Mouse (Mus musculus) frontal cortex, adult 2 months (tissue): ENCODE data around the gene Gps1. TPM values are rescaled to one million over a fixed set of nuclear protein-coding genes. Genes with fewer than 3 reads are reported as not detected.
A peak's percentile ranks its signal among the peaks of the same experiment; 100 is the strongest.
"Not testable (repeated sequence)": the region's sequence is repeated elsewhere in the genome, so short reads cannot be mapped to it uniquely, and the experiment has no call there.

Source experiments
- DNase-seq, 2 experiments: peaks; one replicate each; pipeline ENCODE4 v3.0.0; 2022; ENCODE audit warnings: low spot score in 1 of 2; ENCODE audit errors: extremely low spot score in 1 of 2
- polyA plus RNA-seq: library from polyadenylated mRNA; depleted of rRNA; stranded (reverse); fragments of >200 nt; gene quantifications from 2 replicates; pipeline ENCODE4 v1.2.3, GENCODE M21; 2012

The Gps1 gene
- polyA plus RNA-seq, 1 experiment, result 229 TPM

DNA sequence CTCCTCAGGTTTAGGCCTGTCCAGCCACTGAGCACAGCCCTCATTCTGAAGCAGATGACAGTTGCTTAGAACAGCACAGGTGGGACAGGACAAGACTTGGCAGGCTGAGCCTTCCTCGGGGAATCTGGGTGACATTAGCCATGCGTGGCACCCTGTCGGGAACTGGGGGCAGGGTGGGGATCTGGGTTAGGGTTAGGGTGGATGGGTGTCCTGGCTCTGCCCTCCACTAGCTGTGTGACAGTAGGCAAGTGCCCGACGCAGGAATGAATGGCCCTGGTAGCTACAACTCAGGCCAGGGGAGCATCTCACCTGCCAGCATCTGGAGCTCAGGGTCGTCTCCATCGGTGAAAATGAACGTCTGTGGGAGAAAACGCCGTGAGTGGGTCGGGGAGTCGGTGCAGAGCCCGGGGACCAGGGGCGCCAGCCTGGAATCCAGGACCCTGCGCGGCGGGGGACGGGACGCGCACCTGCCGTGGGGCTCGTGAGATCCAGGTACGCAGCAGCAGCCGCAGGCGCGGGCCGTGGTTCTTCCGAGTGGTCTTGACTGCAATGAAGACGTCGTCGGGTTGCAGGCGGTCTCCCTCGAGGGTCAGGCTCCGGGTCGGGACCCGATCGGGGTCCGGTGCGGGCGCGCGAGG is 527 bp upstream of the Gps1 start:
- no peak for DNase-seq

DNA sequence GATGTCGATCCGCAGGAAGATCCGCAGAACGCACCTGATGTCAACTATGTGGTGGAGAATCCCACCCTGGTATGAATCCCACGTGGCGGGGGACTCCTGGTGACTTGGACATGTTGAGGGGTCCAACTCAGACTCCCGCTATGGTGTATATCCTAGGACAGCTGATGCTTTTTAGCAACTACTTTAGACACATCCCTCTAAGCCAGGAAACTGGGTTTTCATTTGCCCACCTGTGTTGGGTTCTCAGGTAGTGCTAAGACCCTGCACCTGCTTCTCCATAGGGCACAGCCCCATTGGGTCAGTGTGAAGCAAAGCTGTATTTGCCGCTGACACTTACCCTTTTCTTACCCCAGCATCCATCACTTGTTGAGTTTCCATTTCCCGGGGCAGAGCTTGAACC is 1.1 kb downstream of the Gps1 start:
- no peak for DNase-seq

DNA sequence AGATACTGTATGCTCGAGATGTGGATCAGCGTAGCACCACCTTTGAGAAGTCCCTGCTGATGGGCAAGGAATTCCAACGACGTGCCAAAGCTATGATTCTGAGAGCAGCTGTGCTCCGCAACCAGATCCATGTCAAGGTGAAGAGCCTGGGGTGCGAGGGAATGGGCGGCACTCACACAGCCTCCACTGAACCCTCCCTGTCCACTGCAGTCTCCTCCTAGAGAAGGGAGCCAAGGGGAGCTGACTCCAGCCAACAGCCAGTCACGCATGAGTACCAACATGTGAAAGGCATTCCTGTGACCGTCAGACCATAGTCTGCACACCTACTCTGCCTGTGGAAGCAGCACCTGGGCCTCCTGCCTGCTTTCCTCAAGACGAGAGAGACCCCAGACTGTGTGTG is 4.4 kb downstream of the Gps1 start:
- DNase-seq, result not testable (repeated sequence)

DNA sequence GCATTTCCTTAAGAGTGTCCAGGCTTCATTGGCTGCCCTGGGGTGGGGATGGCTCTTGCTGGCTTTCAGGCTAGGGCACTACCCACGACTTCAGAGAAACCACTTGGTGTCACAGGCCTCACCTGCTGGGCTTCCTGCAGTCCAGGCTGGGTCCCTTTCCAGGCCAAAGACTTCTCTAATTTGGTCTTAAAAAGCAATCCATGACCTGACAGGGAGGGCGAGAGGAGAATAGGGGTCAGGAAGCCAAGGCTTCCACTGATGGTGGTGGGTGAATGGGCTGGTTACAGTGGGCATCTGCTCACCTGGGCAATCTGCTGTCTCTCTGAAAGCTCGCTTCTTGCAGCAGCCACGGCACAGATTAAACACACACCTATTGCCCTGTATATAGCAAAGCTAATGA is 5.3 kb downstream of the Gps1 start:
- no peak for DNase-seq

DNA sequence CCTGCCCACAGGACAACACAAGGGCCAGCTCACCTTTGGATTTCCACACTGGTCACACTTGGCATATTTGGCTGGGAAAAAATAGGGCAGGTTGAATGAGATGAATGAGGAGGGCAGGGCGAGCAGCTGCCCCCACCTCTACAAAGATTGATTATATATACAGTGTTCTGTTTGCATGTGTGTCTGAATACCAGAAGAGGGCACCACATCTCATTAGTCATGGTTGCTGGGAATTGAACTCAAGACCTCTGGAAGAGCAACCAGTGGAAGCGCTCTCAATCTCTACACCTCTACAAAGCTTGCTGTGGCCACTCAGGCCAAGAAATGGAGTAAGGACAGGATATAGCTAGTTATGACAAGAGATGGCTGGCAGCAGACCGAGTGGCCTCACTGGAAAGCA is 5.7 kb downstream of the Gps1 start:
- no peak for DNase-seq

DNA sequence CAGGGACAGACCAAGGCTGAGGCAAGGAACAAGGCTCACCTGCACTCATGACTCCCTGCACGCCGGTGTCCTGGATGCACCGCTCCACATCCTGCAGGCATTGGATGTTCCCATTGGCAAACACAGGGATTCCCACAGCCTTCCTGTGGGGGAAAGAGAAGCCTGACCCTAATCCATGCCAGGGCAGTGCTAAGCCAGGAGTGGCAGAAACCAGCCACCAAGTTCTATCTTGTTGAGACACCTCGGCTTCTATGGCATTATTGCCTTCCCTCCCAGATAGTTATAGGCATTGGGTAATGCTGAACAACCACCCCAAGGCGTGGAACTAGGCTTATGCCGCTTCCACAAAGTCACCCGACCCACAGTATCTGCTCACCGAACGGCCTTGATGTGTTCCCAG is 8.6 kb downstream of the Gps1 start:
- no peak for DNase-seq

DNA sequence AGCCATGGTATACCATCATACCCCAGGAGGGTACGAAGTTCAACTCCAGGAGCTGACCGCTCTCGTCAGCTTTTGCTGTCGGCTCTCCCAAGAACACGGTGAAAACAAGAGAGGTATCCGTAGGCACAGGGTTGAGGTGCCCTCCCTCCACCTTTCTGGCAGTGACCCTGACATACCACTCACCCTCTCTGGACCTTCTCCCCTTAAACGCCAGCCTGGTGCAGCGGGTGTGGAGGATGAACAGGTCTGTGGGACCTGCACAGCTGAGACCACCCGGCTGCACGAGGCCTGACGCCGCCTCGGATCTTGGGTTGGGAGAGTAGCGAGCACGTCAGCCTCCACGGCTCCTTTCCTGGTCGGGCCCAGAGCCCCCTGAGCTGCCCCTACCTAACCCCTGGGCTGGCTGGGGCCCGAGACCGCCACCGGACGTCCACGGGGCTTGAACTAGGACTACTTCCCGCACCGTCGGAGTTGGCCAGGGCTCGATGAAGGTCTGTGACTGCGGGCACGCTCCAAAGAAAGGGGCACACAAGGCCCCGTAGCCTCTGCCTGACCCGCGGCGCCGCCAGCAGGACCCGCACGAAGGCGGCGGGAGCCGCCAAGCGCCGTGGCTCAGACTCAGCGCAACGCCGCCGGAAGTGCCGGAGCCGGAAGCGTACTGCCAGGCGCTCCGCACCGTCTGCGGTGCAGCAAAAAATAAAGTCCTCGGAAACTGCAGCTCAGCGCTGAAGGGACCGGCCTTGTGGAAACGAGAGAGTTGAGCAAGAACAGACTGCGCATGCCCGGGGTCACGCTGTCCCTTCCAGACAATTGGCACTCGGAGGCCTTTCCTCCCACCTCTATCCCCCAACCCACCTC is 11.9 kb downstream of the Gps1 start, which contains the start of gene Dus1l:
Dus1l (minus strand) TSS at position 648 of the 858 bp plus-strand sequence.
- peak; percentile 86 to 99 for DNase-seq

DNA sequence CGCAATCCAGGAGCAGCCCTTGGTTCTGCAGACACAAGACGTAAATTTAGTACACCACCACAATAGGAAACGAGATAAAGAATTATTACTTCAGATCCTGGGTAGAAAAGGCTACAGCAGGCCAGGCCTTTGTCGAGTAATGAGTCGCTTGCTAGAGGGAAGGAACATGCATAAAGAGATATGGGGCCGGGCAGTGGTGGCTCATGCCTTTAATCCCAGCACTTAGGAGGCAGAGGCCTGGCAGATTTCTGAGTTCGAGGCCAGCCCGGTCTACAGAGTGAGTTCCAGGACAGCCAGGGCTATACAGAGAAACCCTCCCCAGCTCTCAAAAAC is 12.5 kb downstream of the Gps1 start:
- no peak for DNase-seq

DNA sequence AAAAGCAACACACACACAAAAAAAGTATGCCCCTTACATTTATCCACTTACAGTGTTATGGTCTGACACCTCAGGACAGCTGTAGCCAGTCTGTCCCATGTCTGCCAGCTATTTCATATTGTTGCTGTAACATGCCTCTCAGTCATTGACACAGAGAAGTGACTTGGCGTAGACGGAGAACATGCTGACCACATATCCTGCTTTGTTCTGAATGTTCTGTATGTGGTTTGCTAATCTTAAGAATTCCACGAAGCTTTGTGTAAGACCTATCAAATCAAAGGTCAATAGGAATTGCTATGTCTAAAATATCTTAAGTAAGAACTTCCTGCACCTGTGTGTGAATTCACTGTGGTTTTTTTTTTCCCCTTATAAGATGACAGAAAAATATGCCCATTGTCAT is 14.2 kb downstream of the Gps1 start:
- no peak for DNase-seq

DNA sequence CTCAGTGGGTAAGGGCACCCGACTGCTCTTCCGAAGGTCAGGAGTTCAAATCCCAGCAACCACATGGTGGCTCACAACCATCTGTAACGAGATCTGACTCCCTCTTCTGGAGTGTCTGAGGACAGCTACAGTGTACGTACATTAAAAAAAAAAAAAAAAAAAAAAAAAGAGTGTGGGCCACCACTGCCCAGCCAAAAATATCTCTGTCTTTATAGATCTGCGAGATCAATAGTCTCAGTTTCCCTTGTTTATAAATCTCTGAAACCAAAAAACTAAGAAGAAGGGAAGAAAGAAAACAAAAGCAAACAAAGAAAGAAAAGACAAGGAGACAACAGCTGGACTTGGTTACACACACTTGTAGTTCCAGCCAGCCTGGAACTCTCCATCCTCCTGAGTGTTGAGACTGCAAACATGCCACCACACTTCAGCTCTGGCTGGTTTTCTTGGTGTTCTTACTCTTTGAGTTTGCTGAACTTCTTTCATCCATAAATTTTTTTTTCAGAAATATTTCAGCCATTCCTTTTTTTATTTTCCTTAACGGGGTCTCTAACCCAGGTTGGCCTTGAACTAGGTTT is 15.3 kb downstream of the Gps1 start:
- DNase-seq, result no peak

DNA sequence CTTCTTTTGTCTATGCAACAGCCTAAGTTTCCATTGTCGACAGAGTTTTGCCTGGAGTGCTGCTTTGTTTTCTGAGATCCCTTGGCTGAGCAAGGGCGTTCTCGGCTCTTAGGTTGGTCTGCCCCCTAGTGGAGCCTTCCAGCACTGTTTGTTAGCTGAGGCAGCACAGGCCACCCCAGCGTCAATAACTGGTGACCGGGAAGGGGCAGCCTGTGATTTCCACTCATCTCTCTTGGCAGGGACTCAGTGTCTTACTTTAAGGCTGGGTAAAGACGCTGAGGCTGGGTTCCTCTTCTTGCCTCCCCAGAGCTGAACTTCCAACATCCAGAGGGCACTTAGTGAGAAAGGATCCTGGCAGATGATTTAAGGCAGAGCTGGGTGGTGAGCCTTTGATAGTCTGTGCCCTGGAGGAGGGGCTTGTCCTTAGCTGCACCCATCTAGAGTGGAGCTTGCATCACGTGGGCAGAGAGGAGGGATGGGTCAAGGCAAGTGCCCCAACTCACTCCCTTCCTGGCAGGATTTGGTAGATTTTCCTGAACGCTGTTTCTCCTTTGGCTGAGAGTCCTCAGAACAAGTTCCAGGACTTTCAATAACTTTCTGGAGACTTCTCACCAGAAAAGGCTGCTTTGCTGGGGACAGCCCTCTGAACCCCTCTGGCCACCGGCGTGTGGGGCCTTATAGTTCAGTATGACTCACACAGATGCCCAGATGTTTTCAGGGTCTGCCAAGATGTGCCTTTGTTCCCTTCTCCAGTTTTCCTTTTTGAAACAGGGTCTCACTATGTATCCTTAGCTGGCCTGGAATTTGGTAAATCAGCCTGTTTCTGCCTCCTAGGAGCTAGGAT is 16.2 kb downstream of the Gps1 start:
- peak; percentile 56 to 90 for DNase-seq

DNA sequence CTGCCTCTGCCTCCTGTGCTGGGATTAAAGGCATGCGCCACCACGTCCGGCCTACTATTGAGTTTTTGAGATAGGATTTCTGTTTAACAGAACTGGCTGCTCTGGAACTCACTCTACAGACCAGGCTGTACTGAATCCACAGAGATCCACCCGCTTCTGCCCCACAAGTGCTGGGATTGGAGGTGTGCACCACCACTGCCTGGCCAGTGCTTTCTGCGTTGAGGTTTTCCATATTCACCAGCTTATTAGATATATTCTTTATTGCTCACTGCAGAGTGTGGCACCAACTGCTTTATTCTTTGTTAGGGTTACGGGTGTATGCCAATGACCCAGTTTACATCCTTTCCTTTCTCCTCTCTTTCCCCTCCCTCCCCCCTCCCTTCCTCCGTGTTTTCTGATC is 20.2 kb downstream of the Gps1 start:
- DNase-seq, result no peak

DNA sequence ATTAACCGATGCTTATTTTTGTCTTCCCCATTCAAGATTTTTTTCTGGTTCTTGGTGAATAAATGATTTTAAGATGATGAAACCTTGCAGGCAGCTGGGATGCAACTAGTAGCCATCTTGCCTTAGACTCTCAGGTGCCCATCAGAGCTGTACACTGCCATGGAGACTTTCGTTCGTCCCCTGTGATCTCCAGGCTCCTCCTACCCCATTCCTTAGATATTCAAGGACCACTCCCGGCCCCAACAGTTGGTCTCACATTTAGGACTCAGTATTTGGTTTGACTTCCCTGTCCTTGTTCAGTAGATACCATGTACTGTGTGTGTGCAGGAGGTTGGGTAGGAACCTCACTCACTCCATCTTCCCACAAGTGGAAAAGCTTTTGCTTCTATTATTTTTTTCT is 20.7 kb downstream of the Gps1 start:
- DNase-seq, result no peak

DNA sequence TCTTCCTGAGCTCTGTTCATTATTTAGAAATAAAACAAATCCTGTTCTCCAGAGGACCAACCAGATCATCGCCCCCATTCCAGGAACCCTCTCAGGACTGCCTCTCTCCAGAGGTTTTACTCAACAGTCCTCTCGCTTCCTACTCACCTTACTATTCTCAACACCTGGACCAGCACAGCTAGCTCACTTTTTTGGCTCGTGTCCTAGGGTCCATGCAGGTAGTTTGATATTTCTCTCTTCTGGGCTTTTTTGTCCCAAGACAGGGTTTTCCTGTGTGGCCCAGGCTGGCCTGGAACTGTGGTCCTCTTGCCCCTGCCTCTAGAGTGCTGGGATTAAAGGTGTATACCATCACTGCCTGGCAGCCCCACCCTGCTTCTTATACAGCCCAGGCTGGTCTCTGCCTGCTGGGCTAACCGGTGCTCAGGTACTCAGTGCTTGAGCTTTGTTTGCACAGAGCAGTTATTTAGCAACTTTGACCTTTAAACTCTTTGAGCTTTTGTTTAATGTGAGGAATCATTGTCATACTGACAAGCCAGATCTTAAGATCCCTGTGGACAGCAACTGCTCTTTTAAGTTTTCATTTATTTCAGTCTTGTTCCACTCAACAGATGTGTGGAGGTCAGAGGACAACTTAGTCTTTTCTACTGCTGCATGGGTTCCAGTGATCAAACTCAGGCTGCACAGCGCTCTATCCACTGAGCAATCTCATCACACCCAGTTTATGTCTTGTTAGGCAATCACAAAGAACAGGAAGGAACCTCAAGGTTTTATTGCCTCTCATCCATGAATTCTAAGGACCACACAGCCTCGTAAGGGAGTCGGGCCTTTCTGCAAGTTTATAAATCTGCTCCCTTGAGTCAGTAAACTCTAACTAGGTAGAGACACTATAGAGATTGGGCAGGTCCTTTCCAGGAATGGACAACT is 21.6 kb downstream of the Gps1 start:
- no peak for DNase-seq

DNA sequence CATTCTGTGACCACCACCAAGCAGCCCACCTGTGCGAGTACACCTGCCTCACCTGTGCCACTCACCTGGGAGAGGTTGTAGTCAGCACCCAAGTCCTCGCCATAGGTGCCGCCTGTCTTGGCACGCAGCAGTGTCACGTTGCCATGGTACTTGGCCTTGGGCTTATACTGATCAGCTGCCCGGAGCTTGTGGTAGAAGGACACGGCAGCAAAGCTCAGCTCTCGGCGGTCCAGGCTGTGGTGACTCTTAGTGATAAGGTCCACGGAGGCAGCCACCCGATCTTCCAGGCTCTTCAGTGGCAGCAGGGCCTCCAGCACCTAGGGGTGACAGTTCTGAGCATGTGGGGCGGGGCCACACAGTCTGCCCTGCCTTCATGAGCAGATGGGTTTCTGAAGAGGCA is 23.9 kb downstream of the Gps1 start:
- DNase-seq, result no peak

DNA sequence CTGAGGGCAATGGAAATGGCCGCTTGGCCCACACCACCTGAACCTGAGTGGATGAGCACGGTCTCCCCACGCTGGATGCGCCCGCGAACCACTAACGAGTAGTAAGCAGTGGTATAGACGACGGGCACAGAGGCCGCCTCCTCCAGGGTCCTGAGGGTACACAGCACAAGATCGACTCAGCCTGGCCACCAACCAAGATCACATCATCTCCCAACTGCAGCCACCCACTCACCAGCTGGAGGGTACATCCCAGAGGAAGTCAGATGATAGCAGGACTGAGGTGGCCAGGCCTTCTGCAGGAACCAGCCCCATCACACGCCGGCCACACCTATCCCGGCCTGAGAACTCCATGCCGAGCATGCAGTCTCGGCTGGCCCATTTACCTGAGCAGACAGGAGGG is 28.0 kb downstream of the Gps1 start:
- peak in 1 of 2 experiments; percentile 48 for DNase-seq

DNA sequence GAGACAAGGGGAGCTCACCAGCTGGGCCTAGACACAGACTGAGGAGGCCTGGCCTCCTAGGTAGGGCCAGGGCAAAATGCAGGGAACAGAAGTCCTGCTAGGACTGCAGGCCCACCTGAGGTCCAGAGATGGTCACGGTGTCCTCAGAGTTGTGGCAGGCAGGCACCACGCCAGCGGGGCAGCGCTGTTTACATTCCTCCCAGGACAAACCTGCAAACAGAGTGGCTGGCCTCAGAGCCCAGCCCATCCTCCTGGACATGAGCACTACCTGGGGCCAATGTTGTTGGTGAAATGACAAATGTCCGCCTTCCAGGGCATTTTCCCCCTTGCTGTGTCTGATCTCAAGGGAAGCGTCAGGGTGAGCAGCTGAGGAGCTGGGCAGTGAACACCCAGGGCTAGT is 33.3 kb downstream of the Gps1 start:
- no peak for DNase-seq

DNA sequence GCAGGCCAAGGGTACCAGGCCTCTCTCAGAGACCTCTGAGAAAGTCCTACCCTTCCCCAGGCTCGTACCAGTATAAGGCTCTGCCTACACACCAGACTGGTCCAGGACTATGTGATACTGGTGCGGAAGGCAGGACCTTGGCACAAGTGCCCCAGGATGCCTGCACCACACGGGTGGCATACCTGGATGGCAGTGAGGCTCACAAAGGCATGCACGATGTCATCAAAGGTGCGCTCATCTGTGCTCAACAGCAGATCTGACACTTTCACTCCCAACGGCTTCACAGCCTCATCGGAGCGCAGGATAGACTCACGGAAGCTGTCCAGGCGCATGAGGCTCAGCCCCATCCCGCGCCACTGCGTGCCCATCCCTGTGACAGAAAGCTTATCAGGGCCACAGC is 34.2 kb downstream of the Gps1 start:
- DNase-seq, result no peak

DNA sequence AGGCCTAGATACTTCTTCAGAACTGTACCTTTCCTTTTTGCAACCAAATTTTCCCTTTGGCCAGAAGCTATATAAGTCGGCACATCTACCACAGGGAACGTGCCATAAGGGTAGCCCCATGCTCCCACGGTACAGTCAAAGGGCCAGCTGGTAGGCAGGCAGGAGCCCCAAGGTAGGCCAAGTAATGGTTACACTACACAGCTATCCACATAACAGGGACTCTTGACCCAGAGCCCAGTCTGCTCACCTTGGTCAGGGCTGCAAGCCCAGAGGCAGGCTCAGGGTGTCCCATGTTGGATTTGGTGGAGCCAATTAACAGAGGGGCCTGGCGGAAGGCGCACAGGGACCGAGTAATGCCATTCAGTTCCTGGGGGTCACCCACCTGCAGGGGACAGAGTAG is 35.5 kb downstream of the Gps1 start:
- no peak for DNase-seq

DNA sequence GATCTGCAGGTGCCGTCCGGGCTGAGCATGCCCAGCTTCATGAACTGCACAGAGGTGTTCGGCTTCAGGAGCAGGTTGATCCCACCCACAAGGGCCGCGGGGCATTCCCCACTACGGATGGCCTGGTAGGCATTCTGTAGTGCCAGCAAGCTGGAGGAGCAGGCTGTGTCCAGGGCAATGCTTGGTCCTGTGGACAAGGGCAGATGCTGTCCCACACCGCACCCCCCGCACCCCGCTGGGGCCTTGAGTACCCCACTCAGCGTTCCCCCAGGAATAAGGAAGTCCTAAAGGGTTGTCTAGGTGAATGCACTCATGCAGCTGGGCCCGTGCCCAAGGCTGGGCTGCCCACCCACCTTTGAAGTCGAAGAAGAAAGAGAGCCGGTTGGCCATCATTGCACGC is 36.5 kb downstream of the Gps1 start:
- no peak for DNase-seq
